Mouse (Mus musculus) C3H10T1/2 (cell line): ENCODE data around the gene Gdf15. TPM values are rescaled to one million over a fixed set of nuclear protein-coding genes. Genes with fewer than 3 reads are reported as not detected.

Source experiments
- polyA plus RNA-seq, 2 experiments: library from polyadenylated mRNA; unstranded; fragments of >200 nt; fragmentation: generic; extraction: Trizol; gene quantifications; one replicate each; pipeline ENCODE4 v1.2.1; 2012; ENCODE audit warnings: missing spikeins in 2 of 2

Gdf15 gene
- under 1 TPM; 0.27 to 0.47 TPM for polyA plus RNA-seq

DNA sequence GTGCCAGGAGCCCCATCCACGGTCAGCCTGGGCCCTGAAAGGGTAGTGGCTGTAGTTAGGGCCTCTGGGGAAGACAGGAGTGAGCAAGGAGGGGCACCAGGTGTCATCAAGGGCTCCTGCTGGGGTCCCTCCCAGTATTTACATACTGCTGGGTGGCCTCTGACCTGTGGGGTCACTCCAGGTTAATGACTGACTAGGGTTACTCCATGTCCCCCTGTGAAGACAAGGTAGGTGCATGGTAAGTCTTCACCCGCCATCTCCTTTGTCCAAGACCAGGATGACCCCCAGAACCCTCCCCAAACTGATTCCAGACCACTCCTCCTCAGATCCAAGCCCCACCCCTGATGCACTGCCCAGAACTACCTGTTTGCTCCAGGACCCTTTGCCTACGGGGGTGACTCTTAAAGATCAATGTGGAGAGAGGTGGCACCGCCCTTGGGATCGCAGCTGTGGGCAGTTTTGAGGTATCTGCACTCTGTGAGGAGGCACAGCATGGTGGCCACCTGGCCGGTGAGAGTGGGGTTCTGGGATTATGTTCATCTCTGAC lies at the start of gene Gdf15:
Gene Gdf15, minus strand, starts transcription at position 111 of the 547 bp plus-strand sequence.

DNA sequence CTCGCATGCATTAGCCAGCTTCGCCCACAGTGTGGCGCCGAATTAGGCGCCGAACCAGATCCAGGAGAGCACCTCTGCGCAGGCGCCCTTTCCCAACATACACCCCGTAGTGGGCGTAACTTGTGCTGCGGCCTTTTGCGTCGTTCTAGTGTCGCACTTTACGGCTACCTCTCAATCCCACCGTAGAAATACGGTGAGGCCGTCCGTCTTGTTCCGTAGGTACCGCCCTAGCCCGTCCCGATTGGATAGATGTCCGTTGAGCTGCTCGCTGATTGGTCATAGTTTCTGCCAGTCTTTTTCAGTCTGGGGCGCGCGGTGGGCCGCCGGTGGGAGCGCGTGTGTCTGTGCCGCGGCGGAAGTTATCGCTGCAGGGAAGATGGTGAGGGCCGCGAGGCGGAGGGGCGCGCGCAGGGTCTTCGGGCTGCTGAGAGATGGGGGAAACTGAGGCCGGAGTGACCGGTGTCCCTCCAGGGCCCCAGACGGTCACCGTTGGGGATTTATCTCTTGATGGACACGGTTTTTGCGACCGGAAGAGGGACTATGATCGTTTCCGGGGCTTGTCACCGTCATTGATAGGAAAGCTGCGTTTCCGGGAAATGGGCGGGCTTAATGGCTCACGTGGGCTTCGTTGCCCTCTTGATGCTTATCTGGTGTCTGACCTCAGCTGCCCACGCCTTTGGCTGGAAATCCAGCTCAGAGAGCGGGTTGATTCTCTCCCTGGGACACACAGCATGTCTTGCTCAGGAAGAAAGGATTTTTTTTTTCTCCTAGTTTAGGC lies 41.0 kb upstream of the Gdf15 start, which contains the start of gene Lsm4:
Gene Lsm4, plus strand, starts transcription at position 170 of the 778 bp plus-strand sequence.

DNA sequence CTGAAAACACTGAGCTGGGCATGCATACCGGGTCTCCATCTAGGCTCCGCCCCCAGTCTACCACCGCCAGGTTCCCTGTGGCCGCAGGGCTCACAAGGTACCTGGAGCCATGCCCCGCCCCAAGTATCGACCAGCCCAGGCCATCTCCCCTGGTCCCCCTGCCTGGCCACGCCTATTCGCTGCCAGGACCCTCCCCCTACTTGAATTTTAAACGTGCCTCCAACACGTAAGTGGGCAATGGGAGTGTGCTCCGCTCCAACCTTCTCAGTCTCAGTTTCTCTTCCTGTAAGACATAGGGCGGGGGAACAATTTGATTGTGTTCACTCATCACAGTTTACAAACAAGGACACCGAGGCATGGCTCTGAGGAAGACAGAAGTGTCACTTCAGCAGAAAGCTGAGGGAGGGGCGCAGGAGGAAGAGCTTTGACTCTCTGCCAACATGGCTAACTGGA lies 28.0 kb upstream of the Gdf15 start, which contains the start of gene Pgpep1:
Gene Pgpep1, minus strand, starts transcription at position 116 of the 453 bp plus-strand sequence.

DNA sequence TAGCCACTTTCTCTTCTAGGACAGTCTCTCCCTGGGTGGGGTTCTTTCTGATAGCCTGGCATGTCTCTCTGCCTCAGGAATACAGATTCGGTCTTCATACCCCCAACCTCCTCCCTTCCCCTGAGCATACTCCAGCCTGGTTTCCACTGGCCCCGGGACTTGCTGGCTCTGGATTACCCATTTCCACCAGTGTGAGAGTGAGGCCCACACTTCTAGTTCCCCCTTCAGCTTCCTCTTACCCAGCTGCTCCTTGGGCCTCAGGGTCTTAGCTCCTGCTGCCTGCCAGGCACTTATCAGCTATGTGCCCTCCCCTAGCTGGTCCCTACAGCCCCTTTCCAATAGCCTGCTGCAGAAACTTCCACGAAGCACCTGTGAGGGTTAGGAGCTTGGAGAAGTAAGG lies 16.4 kb downstream of the Gdf15 start, which contains the start of gene Lrrc25:
Gene Lrrc25, plus strand, starts transcription at position 262 of the 400 bp plus-strand sequence.

DNA sequence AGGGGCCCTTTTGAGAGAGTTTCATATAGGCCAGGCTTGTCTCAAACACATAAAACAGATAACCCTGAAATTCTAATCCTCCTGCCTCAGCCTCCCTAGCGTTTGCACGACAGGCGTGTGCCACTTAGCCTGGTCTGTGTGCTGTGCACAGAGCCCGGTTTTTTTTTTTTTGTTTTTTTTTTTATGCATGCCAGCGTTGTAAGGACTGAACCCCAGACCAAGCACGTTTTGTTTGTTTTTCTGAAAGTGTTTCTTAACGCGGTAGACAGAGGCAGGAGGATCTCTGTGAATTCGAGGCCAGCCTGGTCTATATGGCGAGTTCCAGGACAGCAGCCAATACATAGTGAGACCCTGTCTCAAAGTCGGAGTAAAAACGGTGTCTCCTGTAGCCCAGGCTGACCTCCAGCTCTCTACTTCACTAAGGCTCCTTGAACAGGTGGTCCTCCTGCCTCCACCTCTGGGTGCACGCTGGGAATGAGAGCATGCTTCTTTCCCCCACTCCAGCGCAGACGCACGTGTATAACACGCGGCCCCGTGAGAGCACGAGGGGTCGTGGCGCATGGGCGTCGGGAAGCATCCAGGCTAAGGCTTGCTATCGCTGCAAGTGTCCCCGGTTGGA lies 23.4 kb downstream of the Gdf15 start, which contains the start of gene Ssbp4:
Gene Ssbp4, minus strand, starts transcription at position 124 of the 619 bp plus-strand sequence.

DNA sequence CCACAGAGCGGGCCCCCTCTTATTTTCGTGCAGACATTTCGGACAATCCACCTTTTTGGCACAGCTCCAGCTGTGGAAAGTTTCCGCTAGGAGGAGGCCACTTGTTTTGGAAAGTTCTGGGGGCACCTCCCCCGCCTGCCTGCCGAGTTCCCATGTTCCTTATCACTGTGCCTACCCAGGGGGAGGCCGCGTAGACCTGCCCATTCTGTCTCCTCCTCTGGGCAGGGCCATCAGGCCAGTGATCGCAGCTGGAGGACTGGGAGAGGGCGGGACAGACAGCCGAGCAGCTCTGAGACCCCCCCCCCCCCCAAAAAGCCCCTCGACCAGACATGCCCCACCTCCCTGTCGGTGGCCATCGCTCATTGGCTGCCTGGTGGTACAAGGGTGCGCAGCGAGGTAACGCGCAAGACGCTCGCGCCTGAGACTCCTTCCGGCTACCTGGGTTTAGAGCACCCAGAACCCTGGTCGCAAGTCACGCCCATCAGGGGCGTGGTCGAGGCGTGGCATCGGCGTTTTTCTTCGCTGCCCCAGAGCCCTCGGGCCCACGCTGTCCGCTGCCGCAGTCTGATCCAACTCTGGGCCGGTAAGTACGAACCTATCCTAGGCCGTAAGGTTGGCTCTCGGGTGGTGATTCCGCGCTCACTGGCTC lies 38.2 kb downstream of the Gdf15 start, which contains the start of gene Isyna1:
Gene Isyna1, plus strand, starts transcription at position 413 of the 649 bp plus-strand sequence.

Other genes with a start within 250 kb of the Gdf15 start
- gene Crtc1, start 192.9 kb downstream of the Gdf15 start, polyA plus RNA-seq: 10 to 100 TPM in 1 of 2 experiments, 1 to 10 TPM in 1; 5.7 to 21.4 TPM
- gene Klhl26, start 155.5 kb downstream of the Gdf15 start, polyA plus RNA-seq: 10 to 100 TPM; 14.5 to 39.8 TPM
- gene Tmem59l, start 145.1 kb downstream of the Gdf15 start, polyA plus RNA-seq: under 1 TPM; 0.13 to 0.68 TPM
- gene Crlf1, start 139.3 kb downstream of the Gdf15 start, polyA plus RNA-seq: 100 to 1,000 TPM; 255 to 582 TPM
- 100 to 1,000 TPM; 419 to 692 TPM for gene Rex1bd, start 125.7 kb downstream of the Gdf15 start, polyA plus RNA-seq
- gene Uba52, start 121.7 kb downstream of the Gdf15 start, polyA plus RNA-seq: 1,000 to 10,000 TPM; 2,018 to 3,199 TPM
- 100 to 1,000 TPM; 339 to 400 TPM for gene Fkbp8, start 104.7 kb downstream of the Gdf15 start, polyA plus RNA-seq
- gene Kxd1, start 104.5 kb downstream of the Gdf15 start, polyA plus RNA-seq: 10 to 100 TPM; 49.2 to 79.4 TPM
- gene Ell, start 93.0 kb downstream of the Gdf15 start, polyA plus RNA-seq: 10 to 100 TPM in 1 of 2 experiments, 1 to 10 TPM in 1; 7.9 to 19.2 TPM
- gene Isyna1, start 38.1 kb downstream of the Gdf15 start, polyA plus RNA-seq: 1 to 10 TPM in 1 of 2 experiments, under 1 TPM in 1; 0.20 to 2.1 TPM
- gene Ssbp4, start 23.6 kb downstream of the Gdf15 start, polyA plus RNA-seq: 100 to 1,000 TPM; 218 to 229 TPM
- not detected for gene Lrrc25, start 16.3 kb downstream of the Gdf15 start, polyA plus RNA-seq
- 10 to 100 TPM; 20.7 to 45.2 TPM for gene Pgpep1, start 27.9 kb upstream of the Gdf15 start, polyA plus RNA-seq
- gene Lsm4, start 40.8 kb upstream of the Gdf15 start, polyA plus RNA-seq: 100 to 1,000 TPM; 194 to 446 TPM
- gene Jund, start 66.5 kb upstream of the Gdf15 start, polyA plus RNA-seq: 100 to 1,000 TPM in 1 of 2 experiments, 10 to 100 TPM in 1; 87.4 to 175 TPM
- under 1 TPM; under 0.01 to 0.04 TPM for gene Iqcn, start 71.0 kb upstream of the Gdf15 start, polyA plus RNA-seq
- under 1 TPM; 0.04 to 0.15 TPM for gene Gm3336, start 86.1 kb upstream of the Gdf15 start, polyA plus RNA-seq
- under 1 TPM; 0.01 to 0.04 TPM for gene Pde4c, start 91.3 kb upstream of the Gdf15 start, polyA plus RNA-seq
- gene Rab3a, start 122.2 kb upstream of the Gdf15 start, polyA plus RNA-seq: 10 to 100 TPM in 1 of 2 experiments, 1 to 10 TPM in 1; 7.4 to 25.3 TPM
- 100 to 1,000 TPM in 1 of 2 experiments, 10 to 100 TPM in 1; 80.0 to 154 TPM for gene Mpv17l2, start 128.5 kb upstream of the Gdf15 start, polyA plus RNA-seq
- gene Pik3r2, start 144.3 kb upstream of the Gdf15 start, polyA plus RNA-seq: 100 to 1,000 TPM in 1 of 2 experiments, 10 to 100 TPM in 1; 43.0 to 149 TPM
- gene Mast3, start 172.6 kb upstream of the Gdf15 start, polyA plus RNA-seq: 10 to 100 TPM in 1 of 2 experiments, 1 to 10 TPM in 1; 10.0 to 26.6 TPM
- gene Il12rb1, start 176.0 kb upstream of the Gdf15 start, polyA plus RNA-seq: under 1 TPM; 0.30 to 0.48 TPM
- 10 to 100 TPM in 1 of 2 experiments, 1 to 10 TPM in 1; 1.1 to 13.3 TPM for gene Arrdc2, start 207.3 kb upstream of the Gdf15 start, polyA plus RNA-seq
- gene Kcnn1, start 230.8 kb upstream of the Gdf15 start, polyA plus RNA-seq: 1 to 10 TPM; 1.0 to 8.4 TPM
- gene Ccdc124, start 241.5 kb upstream of the Gdf15 start, polyA plus RNA-seq: 100 to 1,000 TPM in 1 of 2 experiments, 10 to 100 TPM in 1; 80.3 to 212 TPM